Mouse (Mus musculus): Measurements from ENCODE around the gene Prcp.

Prcp gene

GRCm38 (mm10) chr7:92874116-92874675 is at the start of gene Prcp, which contains the start of gene Ddias:
TSS of gene Prcp (plus strand) at chr7:92874470.
TSS of gene Ddias (minus strand) at chr7:92874247.
- WGBS: under 1% methylated on average over 53 of the region's 53 CpGs

DNA sequence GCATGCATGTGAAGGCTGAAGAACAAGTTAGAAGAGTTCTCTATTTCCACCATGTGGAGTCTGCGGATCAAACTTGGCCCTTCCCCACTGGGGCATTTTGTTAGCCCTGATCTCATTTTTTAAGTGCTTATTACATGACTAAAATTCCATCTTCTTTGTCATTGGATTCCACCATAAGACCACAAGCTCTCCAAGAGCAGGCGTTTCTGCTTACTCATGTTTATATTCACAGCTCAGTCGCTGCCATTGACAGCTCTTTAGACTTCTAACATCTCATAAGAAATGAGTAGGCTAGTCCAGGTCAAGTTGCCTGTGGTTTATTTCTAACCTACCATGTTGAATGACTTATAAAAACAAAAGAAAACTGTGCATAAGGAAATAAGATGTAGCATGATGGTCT is 48.0 kb upstream of the Prcp start:
- WGBS: 90% methylated on average over 3 of the region's 3 CpGs

- WGBS: 38% methylated on average over 3 of the region's 3 CpGs
These were observed 46.3 kb upstream of the Prcp start for GRCm38 (mm10) chr7:92827981-92828380.

- WGBS: 85% methylated on average over 6 of the region's 6 CpGs
These were observed 41.9 kb upstream of the Prcp start for GRCm38 (mm10) chr7:92832395-92832794.

DNA sequence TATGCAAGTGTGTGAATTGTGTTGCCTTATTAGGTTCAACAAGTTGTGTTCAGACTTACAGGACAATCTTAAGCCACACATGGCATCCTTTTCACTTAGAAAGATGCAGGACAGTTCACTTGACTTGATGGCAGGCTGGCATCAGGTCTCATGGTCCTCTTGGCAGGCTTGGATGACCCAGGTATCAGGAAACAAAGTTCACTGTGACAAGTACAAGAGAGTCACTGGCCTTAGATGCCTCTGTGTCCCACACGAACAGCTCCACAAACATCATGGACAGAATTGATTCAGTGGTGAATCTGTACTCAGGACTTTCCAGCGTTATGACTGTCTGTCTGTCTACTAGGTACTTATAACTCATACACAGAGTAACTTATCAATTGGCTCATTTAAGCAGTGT is 39.9 kb upstream of the Prcp start:
- WGBS: 90% methylated on average over 2 of the region's 2 CpGs

GRCm38 (mm10) chr7:92836447-92836846 is 37.8 kb upstream of the Prcp start:
- 82% methylated on average over 3 of the region's 3 CpGs for WGBS

GRCm38 (mm10) chr7:92837226-92837625 is 37.0 kb upstream of the Prcp start:
- 75% methylated on average over 11 of the region's 11 CpGs for WGBS

DNA sequence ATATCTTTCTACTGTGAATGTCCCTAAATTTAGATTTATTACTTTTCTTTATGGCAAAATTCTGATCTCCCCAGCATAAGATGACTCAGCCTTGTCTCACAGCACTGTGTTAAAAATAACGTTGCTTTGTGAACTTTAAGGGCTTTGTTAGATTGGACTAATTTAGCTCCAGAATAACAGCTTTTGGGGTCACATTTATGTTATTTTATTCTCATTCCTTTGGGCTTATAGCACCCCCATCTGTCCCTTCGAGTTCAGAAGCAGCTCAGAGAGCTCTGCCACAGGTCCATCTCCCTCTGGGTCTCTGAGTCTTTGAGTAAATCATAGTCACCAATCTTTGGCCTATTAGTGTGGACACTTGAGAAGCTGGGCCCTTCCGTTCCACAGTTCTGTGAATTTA is 36.4 kb upstream of the Prcp start:
- WGBS: 45% methylated on average over 3 of the region's 3 CpGs

- 94% methylated on average over 2 of the region's 2 CpGs for WGBS
These were observed 32.0 kb upstream of the Prcp start for GRCm38 (mm10) chr7:92842254-92842653.

- WGBS: 91% methylated on average over 3 of the region's 3 CpGs
These were observed 26.0 kb upstream of the Prcp start for GRCm38 (mm10) chr7:92848246-92848645.

DNA sequence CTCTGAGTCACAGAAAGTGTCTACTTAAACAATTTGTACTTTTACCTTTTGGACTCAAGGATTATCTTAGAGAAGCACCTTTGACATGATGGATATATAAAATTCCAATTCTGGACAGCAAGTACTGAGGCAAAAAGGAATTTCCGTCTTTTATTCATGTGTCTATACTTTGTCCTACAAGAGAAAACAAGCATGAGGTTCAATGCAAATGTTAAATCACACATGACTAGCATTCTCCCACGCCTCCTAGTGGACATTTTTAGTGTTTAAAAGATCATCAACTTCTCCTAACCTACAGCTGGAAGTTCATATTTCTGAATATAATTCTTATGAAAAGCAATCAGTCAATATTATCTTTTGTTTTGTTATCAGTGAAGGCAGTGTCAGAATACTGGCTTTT is 7.7 kb upstream of the Prcp start:
- 10% methylated on average over 2 of the region's 2 CpGs for WGBS

DNA sequence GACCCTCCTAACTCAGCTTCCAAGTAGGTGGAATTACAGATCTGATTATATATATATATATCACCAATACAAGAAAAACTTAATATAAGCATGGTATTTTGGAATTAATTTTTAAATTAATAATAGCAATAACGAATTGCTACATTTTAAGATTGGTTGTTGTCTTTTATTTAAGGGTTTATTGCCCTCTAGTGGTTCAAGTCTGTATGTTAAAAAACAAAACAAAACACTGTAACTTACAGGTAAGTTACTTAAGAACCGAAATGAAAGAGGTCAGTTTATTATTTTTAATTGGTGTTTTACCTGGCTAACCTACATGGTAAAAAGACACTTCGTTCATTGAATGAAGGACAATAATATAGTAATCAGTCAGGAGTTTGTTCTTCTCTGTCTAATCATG is 4.1 kb upstream of the Prcp start:
- WGBS: 37% methylated on average over 3 of the region's 3 CpGs

DNA sequence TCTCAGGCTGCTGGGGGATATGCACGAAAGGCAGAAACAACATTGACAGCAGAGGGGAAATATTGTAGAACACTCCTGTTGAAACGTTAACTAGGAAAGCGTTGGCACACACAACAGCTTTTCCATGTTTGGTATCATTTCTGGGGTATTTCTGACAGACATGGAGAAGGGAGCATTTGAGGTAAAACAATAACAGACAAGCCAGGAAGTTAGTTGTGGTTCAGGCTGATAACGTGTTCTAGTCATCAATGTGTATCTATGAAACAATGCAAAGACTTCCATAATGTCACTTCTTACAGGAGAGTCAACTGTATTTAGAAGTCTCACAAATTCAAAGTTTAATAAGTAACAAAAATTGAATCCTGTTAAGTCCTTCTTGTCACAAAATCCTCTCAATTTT is 2.7 kb upstream of the Prcp start:
- WGBS: 68% methylated on average over 4 of the region's 4 CpGs

- WGBS: under 1% methylated on average over 29 of the region's 29 CpGs
These were observed 615 bp downstream of the Prcp start for GRCm38 (mm10) chr7:92874761-92875408.

DNA sequence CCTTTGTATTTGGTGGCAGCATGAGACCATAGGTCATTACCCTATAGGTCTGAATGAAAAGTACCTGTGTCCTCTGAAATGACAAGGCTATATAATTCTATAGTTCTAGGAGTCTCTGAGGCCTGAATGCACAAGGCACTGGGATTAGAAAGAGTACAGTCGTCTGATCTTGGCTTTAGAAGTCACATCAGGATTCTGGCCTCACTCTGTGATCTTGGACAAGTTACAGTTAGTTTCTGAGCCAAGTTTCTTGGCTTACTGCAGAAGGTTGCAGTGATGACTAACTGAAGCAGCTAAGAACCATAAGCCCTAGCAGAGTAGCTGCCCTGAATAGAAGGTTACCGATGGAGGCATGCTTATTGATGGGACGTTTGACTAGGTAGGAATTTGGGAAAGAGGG is 1.8 kb downstream of the Prcp start:
- 17% methylated on average over 3 of the region's 3 CpGs for WGBS

DNA sequence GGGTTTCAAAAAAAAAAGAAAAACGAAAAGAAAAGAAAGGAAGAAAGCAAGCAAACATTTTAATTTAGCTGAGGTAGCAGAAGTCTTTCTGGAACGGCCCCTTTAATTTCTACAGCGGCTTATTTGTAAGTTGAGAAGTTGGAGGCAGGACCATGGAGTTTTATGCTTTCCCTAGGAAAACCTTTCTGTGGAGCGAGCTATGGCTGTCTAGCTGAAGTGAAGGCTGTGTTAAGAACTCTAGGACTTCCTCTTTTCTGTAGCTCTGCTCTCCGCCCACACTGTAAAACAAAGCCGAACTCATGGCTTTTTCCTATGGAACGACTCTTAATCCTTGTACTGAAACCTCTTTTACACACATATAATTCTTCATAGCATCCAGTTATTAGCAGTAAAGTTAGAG is 2.3 kb downstream of the Prcp start:
- WGBS: 18% methylated on average over 7 of the region's 7 CpGs

DNA sequence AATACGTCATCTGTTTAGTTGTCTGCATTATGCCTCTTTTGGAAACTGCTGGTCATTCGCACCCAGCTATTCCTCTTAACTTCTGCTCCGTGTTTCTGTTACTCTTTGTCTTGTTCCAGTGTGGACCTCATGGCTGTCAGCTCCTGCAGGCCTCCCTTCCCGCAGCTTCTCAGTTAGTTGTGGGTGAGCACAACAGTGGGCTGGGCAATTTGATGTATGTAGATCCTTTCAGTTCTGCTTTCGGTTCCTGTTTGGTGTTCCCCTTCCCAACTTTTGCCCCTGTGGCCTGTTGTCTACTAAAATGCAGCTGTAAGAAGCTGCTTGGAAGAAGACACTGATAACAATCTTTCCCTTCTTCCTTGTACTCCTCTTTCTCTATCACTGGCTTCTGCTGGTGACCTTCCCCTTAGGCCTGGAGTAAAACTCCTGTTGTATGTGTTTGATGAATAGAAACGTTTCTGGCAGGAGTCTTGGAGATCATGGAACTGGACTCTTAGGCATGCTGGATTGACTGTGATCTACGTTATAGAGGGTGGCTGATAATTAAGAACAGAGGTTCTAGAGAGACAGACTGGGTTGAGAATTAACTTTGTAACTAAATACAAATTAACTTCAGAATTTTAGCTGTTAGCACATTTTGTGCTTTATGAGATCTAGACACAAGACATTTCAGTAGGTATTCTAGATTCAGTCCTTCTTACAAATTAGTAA is 4.5 kb downstream of the Prcp start:
- WGBS: 77% methylated on average over 7 of the region's 7 CpGs

DNA sequence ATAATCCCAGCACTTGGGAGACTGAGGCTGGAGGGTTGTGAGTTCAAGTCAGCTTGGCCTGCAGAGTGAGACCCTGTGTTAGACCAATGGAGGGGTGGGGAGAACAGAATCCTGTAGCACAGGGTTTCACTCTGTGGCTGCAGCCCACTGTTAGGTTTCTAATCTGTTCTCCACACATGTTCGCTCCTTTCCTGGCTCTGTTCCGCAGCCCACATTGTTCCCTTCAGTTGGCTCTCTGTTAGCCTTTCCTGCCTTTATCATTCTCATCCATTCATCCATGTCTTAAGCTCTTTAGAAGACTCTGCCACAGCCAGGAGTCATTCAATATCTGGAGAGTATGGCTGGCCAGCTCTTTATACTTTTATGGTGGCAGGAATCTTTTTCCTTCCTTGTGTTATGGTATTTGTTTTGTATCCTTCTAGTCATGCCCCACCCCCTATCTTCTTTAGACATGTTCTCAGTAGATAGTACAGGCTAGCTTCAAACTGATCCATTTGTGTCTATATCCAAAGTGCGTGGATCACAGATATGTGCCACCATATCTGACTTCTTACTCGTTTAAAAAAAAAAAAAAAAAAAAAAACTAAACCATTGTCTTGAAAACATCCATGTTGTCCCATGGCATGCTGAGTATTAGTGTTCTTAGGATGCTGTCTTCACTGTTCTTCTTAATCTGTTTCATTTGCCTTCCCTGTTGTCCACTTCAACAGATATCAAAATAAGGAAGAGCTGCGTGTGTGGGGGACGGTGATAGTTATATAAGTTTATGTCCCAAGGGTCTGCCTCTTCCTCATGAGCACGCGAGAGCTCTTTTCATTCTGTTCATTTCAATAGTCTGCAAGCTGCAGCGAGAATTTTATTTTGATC is 9.8 kb downstream of the Prcp start:
- WGBS: 80% methylated on average over 9 of the region's 9 CpGs

DNA sequence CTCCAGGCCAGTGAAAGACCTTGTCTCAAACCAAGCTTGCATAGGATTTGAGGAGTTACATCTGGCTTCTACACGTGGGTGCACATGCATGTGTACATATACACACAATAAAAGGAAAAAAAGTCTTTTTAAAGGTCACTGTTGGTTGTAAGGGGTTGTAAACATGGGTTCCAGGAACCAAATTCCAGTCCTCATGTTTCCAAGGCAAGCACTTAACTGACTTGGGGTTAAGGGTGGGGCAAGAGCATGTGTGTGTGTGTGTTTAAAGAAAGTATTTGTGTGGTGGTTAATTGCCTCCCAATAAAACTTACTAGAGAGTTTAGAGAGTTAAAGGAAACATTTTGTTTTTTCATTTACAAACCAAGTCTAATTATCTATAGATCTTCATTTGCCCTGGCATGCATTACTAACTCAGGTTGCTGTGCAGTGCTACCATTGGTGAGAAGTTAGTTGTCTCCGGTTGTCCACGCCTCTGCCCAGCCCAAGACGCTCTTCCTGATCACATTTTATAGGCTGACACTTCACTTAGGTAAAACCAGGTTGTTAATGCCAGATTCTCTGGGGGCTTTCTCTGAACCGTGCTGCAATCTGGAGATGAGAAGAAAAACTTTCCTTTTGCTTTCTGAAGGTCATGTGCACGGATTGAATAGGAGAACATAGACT is 10.9 kb downstream of the Prcp start:
- WGBS: 88% methylated on average over 6 of the region's 6 CpGs

GRCm38 (mm10) chr7:92886801-92887200 is 12.5 kb downstream of the Prcp start:
- 88% methylated on average over 7 of the region's 7 CpGs for WGBS

- 92% methylated on average over 5 of the region's 5 CpGs for WGBS
These were observed 13.0 kb downstream of the Prcp start for GRCm38 (mm10) chr7:92887230-92887629.

DNA sequence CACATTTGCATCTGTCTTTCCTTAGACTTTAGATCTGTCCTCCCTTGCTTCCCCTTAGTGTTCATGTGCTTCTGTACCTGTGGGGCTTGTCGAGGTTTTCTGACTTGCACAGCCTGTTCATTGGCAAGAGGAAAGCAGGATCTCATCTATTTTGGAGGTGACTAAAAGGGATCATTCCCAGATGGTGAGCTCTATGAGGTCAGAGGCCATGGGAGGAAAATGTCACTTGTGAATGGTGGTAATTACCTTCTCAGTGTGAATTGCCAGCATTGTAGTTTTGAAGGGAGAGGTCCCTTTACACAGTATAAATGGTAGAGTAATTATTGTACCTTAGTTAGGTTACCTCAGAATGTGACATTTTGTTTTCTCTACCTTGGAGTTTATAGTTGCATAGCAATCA is 15.9 kb downstream of the Prcp start:
- 56% methylated on average over 1 of the region's 1 CpGs for WGBS

Data from cerebral cortex, adult 2 months (tissue).